Mouse (Mus musculus): ENCODE data around the gene Trarg1. TPM values are rescaled to one million over a fixed set of nuclear protein-coding genes. Genes with fewer than 3 reads are reported as not detected.
A peak's percentile ranks its signal among the peaks of the same experiment; 100 is the strongest.
"Not testable (repeated sequence)": the region's sequence is repeated elsewhere in the genome, so short reads cannot be mapped to it uniquely, and the experiment has no call there.

Gene Trarg1
- polyA plus RNA-seq (2015; fragmentation: Nextera tagmentation; extraction: Ambion mirVana), result 4.7 and 7.1 TPM in 2 replicates

- not testable (repeated sequence) for H3K27me3 ChIP-seq (replicated peaks; ENCODE audit: insufficient read depth, low read length); ATAC-seq; H3K4me3 ChIP-seq (ENCODE audit: low read depth, low read length); DNase-seq (ENCODE audit: low spot score); H3K9me3 ChIP-seq (ENCODE audit: low read length); H3K4me1 ChIP-seq (ENCODE audit: insufficient read depth, low read depth, low read length); H3K9ac ChIP-seq (replicated peaks; ENCODE audit: low read depth); H3K36me3 ChIP-seq (ENCODE audit: insufficient read depth, low read length); H3K27ac ChIP-seq (ENCODE audit: low read length)
- 34% methylated on average over 6 of the region's 8 CpGs for WGBS
- peak within 1 kb of the TSS; percentile 2; the same call in 1 of the 2 replicates for H3K4me2 ChIP-seq (replicated peaks; ENCODE audit: low read depth, low read length)
Measured at GRCm38 (mm10) chr11:76679508-76679907, at the start of gene Trarg1. TSS of gene Trarg1 (plus strand) at chr11:76679808.

GRCm38 (mm10) chr11:76630023-76630422 lies 49.6 kb upstream of the Trarg1 start:
- no peak for TF ChIP-seq CTCF (IDR thresholded peaks at IDR 0.05)
- TF ChIP-seq EP300 (IDR thresholded peaks at IDR 0.05), result no peak
- Histone ChIP-seq H3K27me3 (replicated peaks; ENCODE audit: insufficient read depth, low read length) (no peaks in the 10 kb centered on the region), H3K36me3 (ENCODE audit: insufficient read depth, low read length) (no peaks in the 10 kb centered on the region), H3K4me1 (ENCODE audit: insufficient read depth, low read depth, low read length) (no peaks in the 10 kb centered on the region), H3K4me2 (replicated peaks; ENCODE audit: low read depth, low read length) (no peak overlapping the region), H3K27ac (ENCODE audit: low read length) (no peak overlapping the region), H3K9me3 (ENCODE audit: low read length) (no peaks in the 10 kb centered on the region), H3K9ac (replicated peaks; ENCODE audit: low read depth) (no peak overlapping the region), H3K4me3 (ENCODE audit: low read depth, low read length) (no peak overlapping the region)
- 29% methylated on average over 2 of the region's 2 CpGs for WGBS
- peak; percentile 28; the same call in 1 of the 2 replicates for ATAC-seq
- DNase-seq (ENCODE audit: low spot score), result no peak

- no peak for TF ChIP-seq EP300 (IDR thresholded peaks at IDR 0.05)
- TF ChIP-seq CTCF (IDR thresholded peaks at IDR 0.05), result no peak
- peak; percentile 68 for DNase-seq (ENCODE audit: low spot score)
- peak; percentile 25; the same call in 1 of the 2 replicates for ATAC-seq
- no peaks in the 10 kb centered on the region for H3K27me3 ChIP-seq (replicated peaks; ENCODE audit: insufficient read depth, low read length)
- no peak overlapping the region for H3K4me3 ChIP-seq (ENCODE audit: low read depth, low read length)
- WGBS, result 47% methylated on average over 5 of the region's 5 CpGs
- no peak overlapping the region for H3K27ac ChIP-seq (ENCODE audit: low read length)
- H3K9ac ChIP-seq (replicated peaks; ENCODE audit: low read depth), result no peak overlapping the region
- H3K9me3 ChIP-seq (ENCODE audit: low read length), result no peaks in the 10 kb centered on the region
- H3K36me3 ChIP-seq (ENCODE audit: insufficient read depth, low read length), result no peaks in the 10 kb centered on the region
- H3K4me1 ChIP-seq (ENCODE audit: insufficient read depth, low read depth, low read length), result no peaks in the 10 kb centered on the region
- H3K4me2 ChIP-seq (replicated peaks; ENCODE audit: low read depth, low read length), result no peak overlapping the region
Measured at GRCm38 (mm10) chr11:76630487-76630886, 49.1 kb upstream of the Trarg1 start.

DNA sequence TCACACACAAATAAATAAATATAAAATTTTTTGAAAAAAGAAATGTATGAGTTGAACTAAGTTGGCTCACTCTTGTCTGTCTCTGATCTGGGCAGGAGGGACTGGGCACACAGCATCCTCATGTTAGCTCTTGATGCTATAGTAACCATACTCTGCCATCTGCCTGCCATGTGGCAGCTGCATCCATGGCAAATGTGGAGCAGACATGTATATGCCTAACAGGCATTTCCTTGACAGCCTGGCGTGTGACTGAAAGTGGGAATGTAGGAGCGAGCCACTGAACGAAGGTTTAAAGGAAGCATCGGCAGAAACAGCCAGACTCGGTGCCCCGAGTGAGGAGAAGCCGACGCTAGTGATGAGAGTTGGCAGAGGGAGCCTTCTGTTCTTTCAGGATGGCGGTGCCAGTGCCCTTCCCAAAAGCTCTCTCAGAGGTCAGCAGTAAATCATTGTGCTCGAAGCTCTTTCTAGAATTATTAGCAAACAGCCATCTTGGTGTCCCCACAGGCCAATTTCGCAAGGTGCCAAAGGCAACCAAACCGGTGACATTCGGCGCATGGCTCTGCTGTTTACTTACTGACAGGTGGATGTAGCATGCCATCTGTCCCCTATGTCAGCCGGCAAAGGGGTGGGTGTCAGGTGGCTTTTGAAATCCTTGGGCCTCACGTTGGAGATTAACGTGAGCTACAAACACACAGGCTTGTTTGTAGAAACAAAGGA lies 40.2 kb upstream of the Trarg1 start:
- TF ChIP-seq EP300 (IDR thresholded peaks at IDR 0.05) (no peak), CTCF (IDR thresholded peaks at IDR 0.05) (no peak)
- 72% methylated on average over 17 of the region's 17 CpGs for WGBS
- Histone ChIP-seq H3K36me3 (ENCODE audit: insufficient read depth, low read length) (no peaks in the 10 kb centered on the region), H3K4me1 (ENCODE audit: insufficient read depth, low read depth, low read length) (no peaks in the 10 kb centered on the region), H3K9me3 (ENCODE audit: low read length) (no peaks in the 10 kb centered on the region), H3K4me2 (replicated peaks; ENCODE audit: low read depth, low read length) (no peak overlapping the region), H3K27ac (ENCODE audit: low read length) (no peak overlapping the region), H3K9ac (replicated peaks; ENCODE audit: low read depth) (no peak overlapping the region), H3K4me3 (ENCODE audit: low read depth, low read length) (no peak overlapping the region), H3K27me3 (replicated peaks; ENCODE audit: insufficient read depth, low read length) (no peaks in the 10 kb centered on the region)
- DNase-seq (ENCODE audit: low spot score) (no peak), ATAC-seq (no peak)

GRCm38 (mm10) chr11:76640231-76640630 lies 39.4 kb upstream of the Trarg1 start:
- Histone ChIP-seq H3K27ac (ENCODE audit: low read length) (no peak overlapping the region), H3K9me3 (ENCODE audit: low read length) (no peaks in the 10 kb centered on the region), H3K9ac (replicated peaks; ENCODE audit: low read depth) (no peak overlapping the region), H3K36me3 (ENCODE audit: insufficient read depth, low read length) (no peaks in the 10 kb centered on the region), H3K4me3 (ENCODE audit: low read depth, low read length) (no peak overlapping the region), H3K4me1 (ENCODE audit: insufficient read depth, low read depth, low read length) (no peaks in the 10 kb centered on the region), H3K27me3 (replicated peaks; ENCODE audit: insufficient read depth, low read length) (no peaks in the 10 kb centered on the region), H3K4me2 (replicated peaks; ENCODE audit: low read depth, low read length) (no peak overlapping the region)
- TF ChIP-seq CTCF (IDR thresholded peaks at IDR 0.05), result no peak
- TF ChIP-seq EP300 (IDR thresholded peaks at IDR 0.05), result no peak
- 64% methylated on average over 4 of the region's 4 CpGs for WGBS
- DNase-seq (ENCODE audit: low spot score), result no peak
- ATAC-seq, result no peak

DNA sequence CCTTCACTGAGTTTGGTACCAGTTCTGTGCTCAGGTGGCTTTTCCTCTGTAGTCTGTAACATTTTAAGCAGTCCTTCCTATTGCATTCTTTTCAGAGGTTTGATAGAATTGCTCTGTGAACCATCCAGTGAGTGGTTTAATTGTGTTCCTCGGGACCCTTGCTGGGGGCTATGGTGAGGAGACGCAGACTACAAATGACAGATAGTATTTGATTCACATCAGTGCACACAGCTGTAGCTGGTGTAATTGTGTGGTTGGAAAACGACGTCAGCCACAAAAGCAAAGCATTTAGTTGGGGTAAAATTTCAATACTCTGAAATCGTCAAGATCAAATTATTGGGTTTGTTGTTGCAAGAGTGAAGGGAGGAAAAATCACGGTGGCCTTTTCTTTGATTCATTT lies 35.4 kb upstream of the Trarg1 start:
- no peak for DNase-seq (ENCODE audit: low spot score)
- WGBS, result 82% methylated on average over 6 of the region's 6 CpGs
- ATAC-seq, result no peak

More for the DNA sequence above, 35.4 kb upstream of the Trarg1 start:
- Histone ChIP-seq H3K9me3 (ENCODE audit: low read length) (no peaks in the 10 kb centered on the region), H3K4me1 (ENCODE audit: insufficient read depth, low read depth, low read length) (no peaks in the 10 kb centered on the region), H3K4me2 (replicated peaks; ENCODE audit: low read depth, low read length) (no peak overlapping the region), H3K4me3 (ENCODE audit: low read depth, low read length) (no peak overlapping the region), H3K27ac (ENCODE audit: low read length) (no peak overlapping the region), H3K36me3 (ENCODE audit: insufficient read depth, low read length) (no peaks in the 10 kb centered on the region), H3K27me3 (replicated peaks; ENCODE audit: insufficient read depth, low read length) (no peaks in the 10 kb centered on the region), H3K9ac (replicated peaks; ENCODE audit: low read depth) (no peak overlapping the region)
- no peak for TF ChIP-seq CTCF (IDR thresholded peaks at IDR 0.05)
- no peak for TF ChIP-seq EP300 (IDR thresholded peaks at IDR 0.05)
